In genomic region chr5:139932595-139933271, GRCm38 (mm10) we compare ENCODE assay signal across 10 mouse cellular contexts. TPM values are rescaled to one million over a fixed set of nuclear protein-coding genes. Genes with fewer than 3 reads are reported as not detected.
DNase-seq lines count a peak whose midpoint lies in the region; ATAC-seq lines count a peak whose summit lies in the region.
"Had no signal": no experiment of that assay in that cellular context is flagged by ENCODE, and none has a peak within 500 bp of the region (broad histone marks: within the 10 kb centered on the region; RNA-seq: fewer than 3 reads in every experiment).

No protein-coding gene starts in this region.

- H3K9ac ChIP-seq in forebrain, embryonic 16.5 days (replicated peaks; ENCODE audit: low read depth, low read length), result no peak overlapping the region
- H3K9ac ChIP-seq in limb, embryonic 11.5 days (ENCODE audit: low read length), result no peak overlapping the region
- no peak overlapping the region for H3K9ac ChIP-seq in neural tube, embryonic 11.5 days (ENCODE audit: low read length)
- H3K9ac ChIP-seq: liver, embryonic 15.5 days had no signal

- peak; percentile 48; the same call in 1 of the 2 replicates for ATAC-seq in forebrain, embryonic 16.5 days
- peak; percentile 73 for ATAC-seq in limb, embryonic 11.5 days (ENCODE audit: insufficient number of reproducible peaks, low FRiP score, low TSS enrichment, low read depth)
- ATAC-seq in neural tube, embryonic 11.5 days (ENCODE audit: insufficient read depth, low FRiP score, low TSS enrichment), result peak; percentile 55

- H3K27ac ChIP-seq in forebrain, embryonic 16.5 days (ENCODE audit: low read length), result no peak overlapping the region
- no peak overlapping the region for H3K27ac ChIP-seq in limb, embryonic 11.5 days (replicated peaks; ENCODE audit: low read depth, low read length)
- H3K27ac ChIP-seq in neural tube, embryonic 11.5 days (ENCODE audit: low read depth, low read length), result no peak overlapping the region
- H3K27ac ChIP-seq: liver, embryonic 15.5 days had no signal

- no peaks in the 10 kb centered on the region for H3K27me3 ChIP-seq in forebrain, embryonic 16.5 days (replicated peaks; ENCODE audit: control insufficient read depth, insufficient read depth, low read length)
- no peaks in the 10 kb centered on the region for H3K27me3 ChIP-seq in limb, embryonic 11.5 days (ENCODE audit: control insufficient read depth, insufficient read depth, low read length)
- H3K27me3 ChIP-seq in neural tube, embryonic 11.5 days (ENCODE audit: control insufficient read depth, insufficient read depth, low read length), result no peaks in the 10 kb centered on the region

- peaks cover 20% of the 10 kb centered on the region for H3K4me1 ChIP-seq in forebrain, embryonic 16.5 days (replicated peaks; ENCODE audit: control insufficient read depth, insufficient read depth, low read length)
- H3K4me1 ChIP-seq in limb, embryonic 11.5 days (ENCODE audit: control insufficient read depth, insufficient read depth, low read length), result peaks cover 18% of the 10 kb centered on the region
- peaks cover 18% of the 10 kb centered on the region for H3K4me1 ChIP-seq in neural tube, embryonic 11.5 days (ENCODE audit: control insufficient read depth, insufficient read depth, low read length)
- H3K4me1 ChIP-seq: liver, embryonic 15.5 days had no signal

- H3K4me3 ChIP-seq in forebrain, embryonic 16.5 days (replicated peaks; ENCODE audit: low read length), result no peak overlapping the region
- no peak overlapping the region for H3K4me3 ChIP-seq in limb, embryonic 11.5 days (ENCODE audit: low read depth, low read length)
- no peak overlapping the region for H3K4me3 ChIP-seq in neural tube, embryonic 11.5 days (ENCODE audit: low read depth, low read length)
- H3K4me3 ChIP-seq: liver, embryonic 15.5 days had no signal

- WGBS in forebrain, embryonic 16.5 days, result 34% methylated on average over 13 of the region's 13 CpGs
- 35% methylated on average over 13 of the region's 13 CpGs for WGBS in limb, embryonic 11.5 days
- 37% methylated on average over 13 of the region's 13 CpGs for WGBS in neural tube, embryonic 11.5 days

- H3K36me3 ChIP-seq in forebrain, embryonic 16.5 days (ENCODE audit: control insufficient read depth, insufficient read depth), result no peaks in the 10 kb centered on the region
- no peaks in the 10 kb centered on the region for H3K36me3 ChIP-seq in limb, embryonic 11.5 days (ENCODE audit: control insufficient read depth, insufficient read depth, low read length)
- no peaks in the 10 kb centered on the region for H3K36me3 ChIP-seq in neural tube, embryonic 11.5 days (ENCODE audit: control insufficient read depth, insufficient read depth, low read length)
- H3K36me3 ChIP-seq: G1E; liver, embryonic 15.5 days had no signal

- peak; percentile 55 to 75 for DNase-seq in cerebellum, postnatal 4 days (ENCODE audit: low spot score in 2 of 2)
- no peak for DNase-seq in cerebellum, adult 9-11 months
- peak; percentile 79 for DNase-seq in adrenal gland, adult 2 months
- DNase-seq in kidney, adult 11 months, result peak; percentile 87
- DNase-seq in limb, embryonic 11.5 days (ENCODE audit: low spot score), result peak; percentile 93
- DNase-seq in neural tube, embryonic 11.5 days (ENCODE audit: low spot score), result peak; percentile 90
- DNase-seq in thymus, postnatal 14 days, result peak; percentile 77

- H3K4me2 ChIP-seq in forebrain, embryonic 16.5 days (ENCODE audit: low read length), result no peak overlapping the region
- H3K4me2 ChIP-seq in limb, embryonic 11.5 days (ENCODE audit: low read depth, severe bottlenecking), result no peak overlapping the region
- no peak overlapping the region for H3K4me2 ChIP-seq in neural tube, embryonic 11.5 days (ENCODE audit: low read depth)
- H3K4me2 ChIP-seq: liver, embryonic 15.5 days had no signal

- no peaks in the 10 kb centered on the region for H3K9me3 ChIP-seq in forebrain, embryonic 16.5 days (ENCODE audit: control insufficient read depth, low read length)
- H3K9me3 ChIP-seq in limb, embryonic 11.5 days (ENCODE audit: control insufficient read depth, low read length), result no peaks in the 10 kb centered on the region
- no peaks in the 10 kb centered on the region for H3K9me3 ChIP-seq in neural tube, embryonic 11.5 days (ENCODE audit: control insufficient read depth, low read length)
- H3K9me3 ChIP-seq: G1E; liver, embryonic 15.5 days had no signal

RNA-seq across cellular contexts. Expression of gene Elfn1, which starts 25.0 kb away (rescaled TPM):
- 10 to 100 TPM in 1 of 2 experiments, under 1 TPM in 1; 0.35 to 25.4 TPM for total RNA-seq in adrenal gland, adult 2 months (2021)
- polyA plus RNA-seq in adrenal gland, adult 2 months (2012; rRNA removed), result 33.8 and 96.1 TPM in 2 replicates
- 2.4 and 3.2 TPM in 2 replicates for polyA plus RNA-seq in forebrain, embryonic 16.5 days (2015; fragmentation: Nextera tagmentation; extraction: Ambion mirVana)
- 0.07 and 0.08 TPM in 2 replicates for polyA plus RNA-seq in limb, embryonic 11.5 days (2014; fragmentation: Nextera tagmentation; extraction: Ambion mirVana)
- polyA plus RNA-seq in neural tube, embryonic 11.5 days (2014; fragmentation: Nextera tagmentation; extraction: Ambion mirVana), result 2.3 and 2.5 TPM in 2 replicates
- polyA plus RNA-seq: G1E had no signal
